Mouse (Mus musculus): ENCODE data around the gene Gpc5. TPM values are rescaled to one million over a fixed set of nuclear protein-coding genes. Genes with fewer than 3 reads are reported as not detected.

The Gpc5 gene
- polyA plus RNA-seq, 1 experiment from 2014 or later: 0.07 TPM

DNA sequence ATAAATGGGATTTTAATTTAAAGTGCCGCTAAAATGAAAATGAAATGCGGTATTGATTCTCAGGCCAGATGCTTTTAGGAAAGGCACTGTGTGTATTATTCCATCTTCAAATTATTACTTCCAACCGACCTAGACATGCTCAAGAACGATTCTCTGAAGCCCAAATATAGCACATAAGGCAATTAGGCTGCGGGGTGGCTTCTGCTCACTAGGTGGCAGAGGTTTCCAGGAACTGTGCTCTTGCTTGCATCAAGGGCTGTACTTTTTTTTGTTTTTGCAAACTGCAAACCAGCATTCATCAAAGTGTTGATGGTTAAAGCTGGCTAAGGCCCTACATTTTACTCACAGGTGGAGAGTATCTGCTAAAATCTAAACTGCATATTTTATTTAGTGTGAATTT lies 375.9 kb downstream of the Gpc5 start:
- H3K4me3 ChIP-seq (ENCODE audit: low read depth, low read length): no peak overlapping the region
- H3K36me3 ChIP-seq (ENCODE audit: control insufficient read depth, insufficient read depth, low read length): no peaks in the 10 kb centered on the region
- WGBS: 51% methylated on average over 5 of the region's 5 CpGs
- no peaks in the 10 kb centered on the region for H3K4me1 ChIP-seq (replicated peaks; ENCODE audit: control insufficient read depth, insufficient read depth)
- TF ChIP-seq EP300 (optimal IDR thresholded peaks at IDR 0.05): no peak
- peak; percentile 55 for TF ChIP-seq CTCF (IDR thresholded peaks at IDR 0.05; ENCODE audit: low read depth)
- ATAC-seq (ENCODE audit: low FRiP score, low TSS enrichment): no peak
- H3K4me2 ChIP-seq (replicated peaks; ENCODE audit: low read depth): no peak overlapping the region
- no peaks in the 10 kb centered on the region for H3K27me3 ChIP-seq (ENCODE audit: control insufficient read depth, insufficient read depth, low read length)
- no peak overlapping the region for H3K27ac ChIP-seq (replicated peaks)
- no peak for DNase-seq (ENCODE audit: low spot score)
- H3K9me3 ChIP-seq (ENCODE audit: control insufficient read depth, low read length): no peaks in the 10 kb centered on the region
- H3K9ac ChIP-seq (ENCODE audit: low read length): no peak overlapping the region

- no peak overlapping the region for H3K27ac ChIP-seq (replicated peaks)
- no peak overlapping the region for H3K4me3 ChIP-seq (ENCODE audit: low read depth, low read length)
- no peak overlapping the region for H3K4me2 ChIP-seq (replicated peaks; ENCODE audit: low read depth)
- ATAC-seq (ENCODE audit: low FRiP score, low TSS enrichment): no peak
- no peaks in the 10 kb centered on the region for H3K4me1 ChIP-seq (replicated peaks; ENCODE audit: control insufficient read depth, insufficient read depth)
- WGBS: 41% methylated on average over 4 of the region's 4 CpGs
- no peaks in the 10 kb centered on the region for H3K9me3 ChIP-seq (ENCODE audit: control insufficient read depth, low read length)
- peak; percentile 35 for DNase-seq (ENCODE audit: low spot score)
- TF ChIP-seq CTCF (IDR thresholded peaks at IDR 0.05; ENCODE audit: low read depth) (peak; percentile 70), EP300 (optimal IDR thresholded peaks at IDR 0.05) (no peak)
- no peak overlapping the region for H3K9ac ChIP-seq (ENCODE audit: low read length)
- no peaks in the 10 kb centered on the region for H3K36me3 ChIP-seq (ENCODE audit: control insufficient read depth, insufficient read depth, low read length)
- no peaks in the 10 kb centered on the region for H3K27me3 ChIP-seq (ENCODE audit: control insufficient read depth, insufficient read depth, low read length)
These were observed 383.2 kb downstream of the Gpc5 start for GRCm38 (mm10) chr14:115475234-115475633.

DNA sequence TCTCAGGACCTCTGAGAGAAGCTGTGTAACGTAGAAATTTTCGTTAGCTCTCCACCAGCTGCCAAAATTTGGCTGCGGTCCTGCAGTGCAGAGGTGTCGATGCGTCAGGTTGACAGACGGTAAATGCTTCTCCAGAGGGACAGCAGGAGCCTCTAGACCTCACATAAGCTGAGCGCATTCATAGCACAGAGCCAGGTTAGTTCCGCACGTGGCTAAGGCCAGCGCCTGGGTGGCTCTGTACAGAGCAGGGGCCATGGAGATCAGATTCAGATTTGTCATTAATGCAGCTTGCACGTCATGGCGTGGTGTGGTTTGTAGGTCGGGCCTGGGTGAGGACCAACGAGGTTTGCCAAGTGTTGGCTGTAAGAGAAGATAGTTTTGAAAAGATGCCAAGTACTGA lies 385.3 kb downstream of the Gpc5 start:
- DNase-seq (ENCODE audit: low spot score): no peak

DNA sequence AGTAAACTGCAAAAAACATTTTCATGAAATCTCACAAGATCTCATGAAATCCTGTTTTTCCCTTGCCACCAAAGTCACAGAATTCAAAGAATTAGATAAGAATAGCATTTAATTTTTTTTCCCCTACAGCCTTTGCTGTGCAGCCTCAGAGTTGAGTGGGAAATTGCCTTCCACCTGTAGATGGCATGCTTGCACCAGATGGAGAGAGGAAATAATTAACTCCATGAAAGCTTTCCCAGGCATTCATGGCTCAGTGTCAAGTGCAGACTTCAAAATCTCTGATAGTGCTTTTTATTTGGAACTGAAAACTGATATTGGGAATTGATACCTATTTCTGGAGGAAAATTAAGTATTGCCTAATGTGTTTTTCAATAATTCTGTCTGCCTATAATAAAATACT lies 393.1 kb downstream of the Gpc5 start:
- no peaks in the 10 kb centered on the region for H3K27me3 ChIP-seq (ENCODE audit: control insufficient read depth, insufficient read depth, low read length)
- H3K27ac ChIP-seq (replicated peaks): no peak overlapping the region
- no peaks in the 10 kb centered on the region for H3K36me3 ChIP-seq (ENCODE audit: control insufficient read depth, insufficient read depth, low read length)
- H3K4me3 ChIP-seq (ENCODE audit: low read depth, low read length): no peak overlapping the region
- no peaks in the 10 kb centered on the region for H3K4me1 ChIP-seq (replicated peaks; ENCODE audit: control insufficient read depth, insufficient read depth)
- TF ChIP-seq CTCF (IDR thresholded peaks at IDR 0.05; ENCODE audit: low read depth): peak; percentile 63
- no peak for TF ChIP-seq EP300 (optimal IDR thresholded peaks at IDR 0.05)
- no peak overlapping the region for H3K9ac ChIP-seq (ENCODE audit: low read length)
- H3K4me2 ChIP-seq (replicated peaks; ENCODE audit: low read depth): no peak overlapping the region
- H3K9me3 ChIP-seq (ENCODE audit: control insufficient read depth, low read length): no peaks in the 10 kb centered on the region
- DNase-seq (ENCODE audit: low spot score) (no peak), ATAC-seq (ENCODE audit: low FRiP score, low TSS enrichment) (no peak)

More for the DNA sequence above, 385.3 kb downstream of the Gpc5 start:
- TF ChIP-seq CTCF (IDR thresholded peaks at IDR 0.05; ENCODE audit: low read depth) (no peak), EP300 (optimal IDR thresholded peaks at IDR 0.05) (no peak)
- H3K9ac ChIP-seq (ENCODE audit: low read length): no peak overlapping the region
- H3K9me3 ChIP-seq (ENCODE audit: control insufficient read depth, low read length): no peaks in the 10 kb centered on the region
- no peak for ATAC-seq (ENCODE audit: low FRiP score, low TSS enrichment)
- H3K4me3 ChIP-seq (ENCODE audit: low read depth, low read length): no peak overlapping the region
- no peaks in the 10 kb centered on the region for H3K36me3 ChIP-seq (ENCODE audit: control insufficient read depth, insufficient read depth, low read length)
- WGBS: 39% methylated on average over 14 of the region's 14 CpGs
- no peak overlapping the region for H3K27ac ChIP-seq (replicated peaks)
- H3K4me1 ChIP-seq (replicated peaks; ENCODE audit: control insufficient read depth, insufficient read depth): no peaks in the 10 kb centered on the region
- no peak overlapping the region for H3K4me2 ChIP-seq (replicated peaks; ENCODE audit: low read depth)
- H3K27me3 ChIP-seq (ENCODE audit: control insufficient read depth, insufficient read depth, low read length): no peaks in the 10 kb centered on the region

DNA sequence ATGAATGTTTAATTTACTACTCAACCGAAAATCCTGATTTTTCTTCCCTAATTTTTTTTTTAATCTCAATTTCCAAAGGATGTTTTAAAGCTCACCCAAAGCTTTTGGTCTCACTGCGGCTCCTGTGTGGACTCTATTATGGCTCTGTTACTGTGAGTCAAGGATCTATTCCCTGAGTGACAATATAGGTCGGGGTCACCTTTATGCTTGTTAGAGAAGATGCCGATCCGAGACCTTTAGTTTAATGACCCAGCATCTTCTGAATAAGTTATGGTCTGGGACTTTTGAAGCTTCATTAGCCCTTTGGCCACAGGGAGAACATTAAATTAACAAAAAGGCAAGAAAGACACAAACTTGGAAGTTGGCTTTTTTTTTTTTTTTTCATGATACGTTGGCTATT lies 408.8 kb downstream of the Gpc5 start:
- 81% methylated on average over 6 of the region's 6 CpGs for WGBS
- no peaks in the 10 kb centered on the region for H3K4me1 ChIP-seq (replicated peaks; ENCODE audit: control insufficient read depth, insufficient read depth)
- no peak for TF ChIP-seq EP300 (optimal IDR thresholded peaks at IDR 0.05)
- no peak for TF ChIP-seq CTCF (IDR thresholded peaks at IDR 0.05; ENCODE audit: low read depth)

GRCm38 (mm10) chr14:115546516-115547282 lies 454.7 kb downstream of the Gpc5 start:
- Histone ChIP-seq H3K4me3 (ENCODE audit: low read depth, low read length) (no peak overlapping the region), H3K9me3 (ENCODE audit: control insufficient read depth, low read length) (no peaks in the 10 kb centered on the region), H3K36me3 (ENCODE audit: control insufficient read depth, insufficient read depth, low read length) (no peaks in the 10 kb centered on the region), H3K4me2 (replicated peaks; ENCODE audit: low read depth) (no peak overlapping the region), H3K4me1 (replicated peaks; ENCODE audit: control insufficient read depth, insufficient read depth) (no peaks in the 10 kb centered on the region), H3K9ac (ENCODE audit: low read length) (no peak overlapping the region), H3K27me3 (ENCODE audit: control insufficient read depth, insufficient read depth, low read length) (no peaks in the 10 kb centered on the region), H3K27ac (replicated peaks) (no peak overlapping the region)
- ATAC-seq (ENCODE audit: low FRiP score, low TSS enrichment) (no peak), DNase-seq (ENCODE audit: low spot score) (no peak)
- TF ChIP-seq EP300 (optimal IDR thresholded peaks at IDR 0.05) (no peak), CTCF (IDR thresholded peaks at IDR 0.05; ENCODE audit: low read depth) (no peak)
- 70% methylated on average over 4 of the region's 4 CpGs for WGBS

More for the DNA sequence above, 408.8 kb downstream of the Gpc5 start:
- Histone ChIP-seq H3K9ac (ENCODE audit: low read length) (no peak overlapping the region), H3K36me3 (ENCODE audit: control insufficient read depth, insufficient read depth, low read length) (no peaks in the 10 kb centered on the region), H3K27me3 (ENCODE audit: control insufficient read depth, insufficient read depth, low read length) (no peaks in the 10 kb centered on the region), H3K4me2 (replicated peaks; ENCODE audit: low read depth) (no peak overlapping the region), H3K27ac (replicated peaks) (no peak overlapping the region), H3K9me3 (ENCODE audit: control insufficient read depth, low read length) (no peaks in the 10 kb centered on the region), H3K4me3 (ENCODE audit: low read depth, low read length) (no peak overlapping the region)
- DNase-seq (ENCODE audit: low spot score) (no peak), ATAC-seq (ENCODE audit: low FRiP score, low TSS enrichment) (no peak)
